Mouse (Mus musculus) retina, embryonic 14.5 days (tissue): Measurements from ENCODE around the gene BC024978.

Source experiments
- DNase-seq: peaks from one replicate; pipeline ENCODE4 v3.0.0-alpha.2; 2015; ENCODE audit warnings: low spot score

BC024978 gene

GRCm38 (mm10) chr7:27177942-27178323 is 17.6 kb upstream of the BC024978 start:
- DNase-seq = no peak

GRCm38 (mm10) chr7:27178324-27179216 is 17.0 kb upstream of the BC024978 start, which contains the start of gene Rab4b:
Rab4b (minus strand) TSS chr7:27178896.
- peak; percentile 99 for DNase-seq

- no peak for DNase-seq
These were observed 16.2 kb upstream of the BC024978 start for GRCm38 (mm10) chr7:27179217-27179918.

- DNase-seq = no peak
These were observed 15.5 kb upstream of the BC024978 start for GRCm38 (mm10) chr7:27180036-27180435.

GRCm38 (mm10) chr7:27180837-27181695 is 14.5 kb upstream of the BC024978 start, which contains the start of the genes Gm21983 and Mia:
Gm21983 (minus strand) TSS chr7:27181086.
Mia (minus strand) TSS chr7:27181157.
- DNase-seq = no peak

- DNase-seq = no peak
These were observed 13.1 kb upstream of the BC024978 start for GRCm38 (mm10) chr7:27182498-27182897.

GRCm38 (mm10) chr7:27184964-27185363 is 10.6 kb upstream of the BC024978 start:
- peak; percentile 59 for DNase-seq

- DNase-seq = no peak
These were observed 9.6 kb upstream of the BC024978 start for GRCm38 (mm10) chr7:27185986-27186385.

- peak; percentile 11 for DNase-seq
These were observed 6.2 kb upstream of the BC024978 start for GRCm38 (mm10) chr7:27189271-27189931.

- no peak for DNase-seq
These were observed 3.1 kb upstream of the BC024978 start for GRCm38 (mm10) chr7:27192434-27192833.

GRCm38 (mm10) chr7:27193731-27194130 is 1.9 kb upstream of the BC024978 start:
- no peak for DNase-seq

GRCm38 (mm10) chr7:27197136-27197535 is 1.6 kb downstream of the BC024978 start:
- DNase-seq = no peak

- no peak for DNase-seq
These were observed 2.1 kb downstream of the BC024978 start for GRCm38 (mm10) chr7:27197634-27198033.

GRCm38 (mm10) chr7:27198355-27198754 is 2.8 kb downstream of the BC024978 start:
- no peak for DNase-seq

- no peak for DNase-seq
These were observed 3.2 kb downstream of the BC024978 start for GRCm38 (mm10) chr7:27198779-27199178.

GRCm38 (mm10) chr7:27203730-27204449 is 8.3 kb downstream of the BC024978 start:
- DNase-seq = no peak

GRCm38 (mm10) chr7:27212626-27213025 is 17.0 kb downstream of the BC024978 start:
- no peak for DNase-seq

GRCm38 (mm10) chr7:27218586-27218985 is 23.0 kb downstream of the BC024978 start:
- no peak for DNase-seq

GRCm38 (mm10) chr7:27219937-27220336 is 24.4 kb downstream of the BC024978 start:
- no peak for DNase-seq

- DNase-seq = no peak
These were observed 26.4 kb downstream of the BC024978 start for GRCm38 (mm10) chr7:27221939-27222338.

- DNase-seq = no peak
These were observed 27.0 kb downstream of the BC024978 start for GRCm38 (mm10) chr7:27222538-27222937.
